Mouse (Mus musculus): Measurements from ENCODE around the gene Tex29. TPM values are rescaled to one million over a fixed set of nuclear protein-coding genes. Genes with fewer than 3 reads are reported as not detected.

Gene Tex29
- polyA plus RNA-seq, 1 experiment from 2014 or later, result not detected

- H3K4me3 ChIP-seq, result no peak overlapping the region
- no peak for DNase-seq (ENCODE audit: extremely low spot score, low spot score)
- H3K27me3 ChIP-seq (ENCODE audit: poor library complexity, severe bottlenecking), result peaks cover 70% of the 10 kb centered on the region
- 52% methylated on average over 13 of the region's 13 CpGs for WGBS
- no peaks in the 10 kb centered on the region for H3K36me3 ChIP-seq (replicated peaks)
- no peaks in the 10 kb centered on the region for H3K9me3 ChIP-seq
- no peak overlapping the region for H3K27ac ChIP-seq
- peaks cover 14% of the 10 kb centered on the region for H3K4me1 ChIP-seq
These were observed 55.9 kb downstream of the Tex29 start for GRCm38 (mm10) chr8:11896022-11896662.

GRCm38 (mm10) chr8:11896677-11897076, 56.4 kb downstream of the Tex29 start:
- H3K27me3 ChIP-seq (ENCODE audit: poor library complexity, severe bottlenecking), result peaks cover 75% of the 10 kb centered on the region
- H3K4me3 ChIP-seq, result no peak overlapping the region
- no peaks in the 10 kb centered on the region for H3K9me3 ChIP-seq
- no peak overlapping the region for H3K27ac ChIP-seq
- DNase-seq (ENCODE audit: extremely low spot score, low spot score), result no peak
- peaks cover 14% of the 10 kb centered on the region for H3K4me1 ChIP-seq
- 64% methylated on average over 10 of the region's 10 CpGs for WGBS
- no peaks in the 10 kb centered on the region for H3K36me3 ChIP-seq (replicated peaks)

GRCm38 (mm10) chr8:11898814-11899213, 58.5 kb downstream of the Tex29 start:
- WGBS, result 84% methylated on average over 1 of the region's 1 CpGs
- no peak for DNase-seq (ENCODE audit: extremely low spot score, low spot score)
- Histone ChIP-seq H3K27ac (no peak overlapping the region), H3K9me3 (no peaks in the 10 kb centered on the region), H3K36me3 (replicated peaks) (no peaks in the 10 kb centered on the region), H3K4me3 (no peak overlapping the region), H3K27me3 (ENCODE audit: poor library complexity, severe bottlenecking) (peaks cover 68% of the 10 kb centered on the region), H3K4me1 (peaks cover 14% of the 10 kb centered on the region)

Other genes with a start within 250 kb of the Tex29 start
- gene Ankrd10, start 204.7 kb upstream of the Tex29 start, polyA plus RNA-seq (2016; fragmentation: Nextera tagmentation; extraction: Ambion mirVana), result 127 and 129 TPM in 2 replicates
- gene 1700016D06Rik, start 139.4 kb upstream of the Tex29 start, polyA plus RNA-seq (2016; fragmentation: Nextera tagmentation; extraction: Ambion mirVana), result not detected in 2 replicates
- gene Arhgef7, start 112.8 kb upstream of the Tex29 start, polyA plus RNA-seq (2016; fragmentation: Nextera tagmentation; extraction: Ambion mirVana), result 54.6 and 56.9 TPM in 2 replicates